Mouse (Mus musculus): ENCODE data around the gene Igsf3. TPM values are rescaled to one million over a fixed set of nuclear protein-coding genes. Genes with fewer than 3 reads are reported as not detected.

The Igsf3 gene
- 23.8 and 27.6 TPM in 2 replicates for polyA plus RNA-seq (2014; fragmentation: Nextera tagmentation; extraction: Ambion mirVana)

- peaks cover 5% of the 10 kb centered on the region for H3K4me1 ChIP-seq (replicated peaks; ENCODE audit: control insufficient read depth, insufficient read depth, low read length)
- H3K27me3 ChIP-seq (ENCODE audit: control insufficient read depth, insufficient read depth, low read length) = no peaks in the 10 kb centered on the region
- H3K36me3 ChIP-seq (ENCODE audit: control insufficient read depth, insufficient read depth, low read length) = no peaks in the 10 kb centered on the region
- H3K9me3 ChIP-seq (ENCODE audit: control insufficient read depth, low read length) = no peaks in the 10 kb centered on the region
- H3K4me3 ChIP-seq (ENCODE audit: low read depth, low read length) = peak within 1 kb of the TSS; percentile 88
- WGBS = 4% methylated on average over 37 of the region's 56 CpGs
- peak within 1 kb of the TSS; percentile 43 for H3K27ac ChIP-seq (ENCODE audit: low read depth, low read length)
- ATAC-seq (ENCODE audit: low FRiP score) = peak; percentile 92
- peak within 1 kb of the TSS; percentile 87 for H3K9ac ChIP-seq (ENCODE audit: low read depth, low read length)
- H3K4me2 ChIP-seq (replicated peaks; ENCODE audit: low read depth, low read length) = peak within 1 kb of the TSS; percentile 95
- DNase-seq (ENCODE audit: low spot score) = peak; percentile 92
Observed at GRCm38 (mm10) chr3:101376538-101377247, at the start of gene Igsf3. Gene Igsf3 (plus strand): TSS chr3:101377083.

- WGBS = 54% methylated on average over 2 of the region's 2 CpGs
- Histone ChIP-seq H3K9me3 (ENCODE audit: control insufficient read depth, low read length) (no peaks in the 10 kb centered on the region), H3K4me1 (replicated peaks; ENCODE audit: control insufficient read depth, insufficient read depth, low read length) (no peaks in the 10 kb centered on the region), H3K4me2 (replicated peaks; ENCODE audit: low read depth, low read length) (no peak overlapping the region), H3K9ac (ENCODE audit: low read depth, low read length) (no peak overlapping the region), H3K27me3 (ENCODE audit: control insufficient read depth, insufficient read depth, low read length) (no peaks in the 10 kb centered on the region), H3K4me3 (ENCODE audit: low read depth, low read length) (no peak overlapping the region), H3K36me3 (ENCODE audit: control insufficient read depth, insufficient read depth, low read length) (no peaks in the 10 kb centered on the region), H3K27ac (ENCODE audit: low read depth, low read length) (no peak overlapping the region)
- ATAC-seq (ENCODE audit: low FRiP score) = no peak
- DNase-seq (ENCODE audit: low spot score) = no peak
Observed at GRCm38 (mm10) chr3:101327248-101327647, 49.6 kb upstream of the Igsf3 start.

- no peaks in the 10 kb centered on the region for H3K4me1 ChIP-seq (replicated peaks; ENCODE audit: control insufficient read depth, insufficient read depth, low read length)
- no peaks in the 10 kb centered on the region for H3K36me3 ChIP-seq (ENCODE audit: control insufficient read depth, insufficient read depth, low read length)
- no peak overlapping the region for H3K27ac ChIP-seq (ENCODE audit: low read depth, low read length)
- DNase-seq (ENCODE audit: low spot score) = peak; percentile 31
- no peak overlapping the region for H3K4me2 ChIP-seq (replicated peaks; ENCODE audit: low read depth, low read length)
- 66% methylated on average over 7 of the region's 7 CpGs for WGBS
- no peak for ATAC-seq (ENCODE audit: low FRiP score)
- H3K9ac ChIP-seq (ENCODE audit: low read depth, low read length) = no peak overlapping the region
- no peaks in the 10 kb centered on the region for H3K27me3 ChIP-seq (ENCODE audit: control insufficient read depth, insufficient read depth, low read length)
- H3K4me3 ChIP-seq (ENCODE audit: low read depth, low read length) = no peak overlapping the region
- no peaks in the 10 kb centered on the region for H3K9me3 ChIP-seq (ENCODE audit: control insufficient read depth, low read length)
Observed at GRCm38 (mm10) chr3:101328617-101329016, 48.3 kb upstream of the Igsf3 start.

- Histone ChIP-seq H3K9me3 (ENCODE audit: control insufficient read depth, low read length) (no peaks in the 10 kb centered on the region), H3K27me3 (ENCODE audit: control insufficient read depth, insufficient read depth, low read length) (no peaks in the 10 kb centered on the region), H3K36me3 (ENCODE audit: control insufficient read depth, insufficient read depth, low read length) (no peaks in the 10 kb centered on the region), H3K27ac (ENCODE audit: low read depth, low read length) (no peak overlapping the region), H3K9ac (ENCODE audit: low read depth, low read length) (no peak overlapping the region), H3K4me2 (replicated peaks; ENCODE audit: low read depth, low read length) (no peak overlapping the region), H3K4me3 (ENCODE audit: low read depth, low read length) (no peak overlapping the region), H3K4me1 (replicated peaks; ENCODE audit: control insufficient read depth, insufficient read depth, low read length) (no peaks in the 10 kb centered on the region)
- WGBS = 87% methylated on average over 9 of the region's 9 CpGs
- DNase-seq (ENCODE audit: low spot score) (no peak), ATAC-seq (ENCODE audit: low FRiP score) (no peak)
Observed at GRCm38 (mm10) chr3:101343199-101343924, 33.5 kb upstream of the Igsf3 start.

GRCm38 (mm10) chr3:101344246-101344645 is 32.6 kb upstream of the Igsf3 start:
- WGBS = 83% methylated on average over 3 of the region's 3 CpGs
- H3K4me1 ChIP-seq (replicated peaks; ENCODE audit: control insufficient read depth, insufficient read depth, low read length) = no peaks in the 10 kb centered on the region
- no peaks in the 10 kb centered on the region for H3K36me3 ChIP-seq (ENCODE audit: control insufficient read depth, insufficient read depth, low read length)
- DNase-seq (ENCODE audit: low spot score) = no peak
- H3K9ac ChIP-seq (ENCODE audit: low read depth, low read length) = no peak overlapping the region
- H3K9me3 ChIP-seq (ENCODE audit: control insufficient read depth, low read length) = no peaks in the 10 kb centered on the region
- H3K4me2 ChIP-seq (replicated peaks; ENCODE audit: low read depth, low read length) = no peak overlapping the region
- no peak overlapping the region for H3K27ac ChIP-seq (ENCODE audit: low read depth, low read length)
- H3K4me3 ChIP-seq (ENCODE audit: low read depth, low read length) = no peak overlapping the region
- ATAC-seq (ENCODE audit: low FRiP score) = no peak
- H3K27me3 ChIP-seq (ENCODE audit: control insufficient read depth, insufficient read depth, low read length) = no peaks in the 10 kb centered on the region

- 74% methylated on average over 6 of the region's 6 CpGs for WGBS
- no peaks in the 10 kb centered on the region for H3K9me3 ChIP-seq (ENCODE audit: control insufficient read depth, low read length)
- no peaks in the 10 kb centered on the region for H3K36me3 ChIP-seq (ENCODE audit: control insufficient read depth, insufficient read depth, low read length)
- DNase-seq (ENCODE audit: low spot score) = no peak
- ATAC-seq (ENCODE audit: low FRiP score) = no peak
- H3K9ac ChIP-seq (ENCODE audit: low read depth, low read length) = no peak overlapping the region
- H3K4me2 ChIP-seq (replicated peaks; ENCODE audit: low read depth, low read length) = no peak overlapping the region
- H3K4me1 ChIP-seq (replicated peaks; ENCODE audit: control insufficient read depth, insufficient read depth, low read length) = no peaks in the 10 kb centered on the region
- H3K27me3 ChIP-seq (ENCODE audit: control insufficient read depth, insufficient read depth, low read length) = no peaks in the 10 kb centered on the region
- H3K27ac ChIP-seq (ENCODE audit: low read depth, low read length) = no peak overlapping the region
- no peak overlapping the region for H3K4me3 ChIP-seq (ENCODE audit: low read depth, low read length)
Observed at GRCm38 (mm10) chr3:101345299-101345698, 31.6 kb upstream of the Igsf3 start.

- H3K36me3 ChIP-seq (ENCODE audit: control insufficient read depth, insufficient read depth, low read length) = no peaks in the 10 kb centered on the region
- no peak for DNase-seq (ENCODE audit: low spot score)
- H3K4me3 ChIP-seq (ENCODE audit: low read depth, low read length) = no peak overlapping the region
- H3K4me2 ChIP-seq (replicated peaks; ENCODE audit: low read depth, low read length) = no peak overlapping the region
- no peak overlapping the region for H3K9ac ChIP-seq (ENCODE audit: low read depth, low read length)
- H3K27ac ChIP-seq (ENCODE audit: low read depth, low read length) = no peak overlapping the region
- no peaks in the 10 kb centered on the region for H3K27me3 ChIP-seq (ENCODE audit: control insufficient read depth, insufficient read depth, low read length)
- ATAC-seq (ENCODE audit: low FRiP score) = no peak
- no peaks in the 10 kb centered on the region for H3K9me3 ChIP-seq (ENCODE audit: control insufficient read depth, low read length)
- no peaks in the 10 kb centered on the region for H3K4me1 ChIP-seq (replicated peaks; ENCODE audit: control insufficient read depth, insufficient read depth, low read length)
- 69% methylated on average over 1 of the region's 1 CpGs for WGBS
Observed at GRCm38 (mm10) chr3:101346806-101347205, 30.1 kb upstream of the Igsf3 start.

- H3K36me3 ChIP-seq (ENCODE audit: control insufficient read depth, insufficient read depth, low read length) = no peaks in the 10 kb centered on the region
- ATAC-seq (ENCODE audit: low FRiP score) (no peak), DNase-seq (ENCODE audit: low spot score) (no peak)
- H3K27me3 ChIP-seq (ENCODE audit: control insufficient read depth, insufficient read depth, low read length) = no peaks in the 10 kb centered on the region
- H3K4me1 ChIP-seq (replicated peaks; ENCODE audit: control insufficient read depth, insufficient read depth, low read length) = no peaks in the 10 kb centered on the region
- H3K4me3 ChIP-seq (ENCODE audit: low read depth, low read length) = no peak overlapping the region
- no peak overlapping the region for H3K4me2 ChIP-seq (replicated peaks; ENCODE audit: low read depth, low read length)
- 78% methylated on average over 9 of the region's 9 CpGs for WGBS
- no peaks in the 10 kb centered on the region for H3K9me3 ChIP-seq (ENCODE audit: control insufficient read depth, low read length)
- no peak overlapping the region for H3K9ac ChIP-seq (ENCODE audit: low read depth, low read length)
- no peak overlapping the region for H3K27ac ChIP-seq (ENCODE audit: low read depth, low read length)
Observed at GRCm38 (mm10) chr3:101348501-101349161, 28.3 kb upstream of the Igsf3 start.

Measured in hindbrain, embryonic 11.5 days (tissue).